Mouse (Mus musculus) ovary, postnatal 10 days (tissue): ENCODE data around the gene Pla2g4c.
"Not testable (repeated sequence)": the region's sequence is repeated elsewhere in the genome, so short reads cannot be mapped to it uniquely, and the experiment has no call there.

Experiments used
- DNase-seq: peaks from one replicate; pipeline ENCODE4 v3.0.0; 2022; ENCODE audit warnings: low spot score

Pla2g4c gene

DNA sequence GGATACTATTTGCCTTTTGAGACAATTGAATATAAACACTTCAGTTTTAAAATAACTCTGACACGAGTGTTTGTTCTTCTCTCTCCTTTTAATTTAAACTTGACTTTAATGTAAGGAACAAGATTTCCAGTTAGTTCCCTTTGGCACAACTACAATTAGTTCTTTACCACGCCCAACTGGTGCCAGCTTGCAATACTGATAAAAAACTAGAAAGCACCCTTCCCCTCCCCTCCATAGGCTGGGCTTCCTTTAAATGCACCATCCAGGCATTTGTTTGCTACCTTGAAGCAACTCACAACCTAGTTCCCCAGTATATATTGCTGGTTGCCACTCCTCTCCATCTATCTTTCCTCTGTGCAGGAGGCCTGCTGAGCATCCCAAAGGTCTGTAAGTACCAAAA, at the start of gene Pla2g4c:
Pla2g4c (plus strand) TSS at position 340 of the 400 bp plus-strand sequence.
- DNase-seq: no peak

DNA sequence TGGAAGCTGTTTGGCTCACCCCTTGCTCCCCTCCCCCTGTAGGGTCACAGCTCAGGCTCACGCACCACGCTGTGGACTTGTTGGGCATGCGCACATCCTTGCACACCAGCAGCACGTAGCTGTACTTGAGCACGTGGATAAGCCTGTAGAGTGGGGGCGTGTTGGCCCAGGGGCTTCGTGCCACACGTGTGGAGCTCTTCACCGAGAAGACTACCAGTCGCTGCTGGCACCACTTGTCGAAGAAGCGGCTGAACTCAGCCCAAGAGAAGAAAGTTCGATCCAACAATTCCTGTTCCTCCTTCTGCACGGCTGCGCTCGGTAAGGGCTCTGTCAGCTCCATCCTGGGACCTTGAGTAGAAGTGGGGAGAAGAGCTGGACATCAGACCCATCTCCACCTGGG, 47.4 kb upstream of the Pla2g4c start, which contains the start of gene Lig1:
Lig1 (plus strand) TSS at position 203 of the 400 bp plus-strand sequence.
- no peak for DNase-seq

DNA sequence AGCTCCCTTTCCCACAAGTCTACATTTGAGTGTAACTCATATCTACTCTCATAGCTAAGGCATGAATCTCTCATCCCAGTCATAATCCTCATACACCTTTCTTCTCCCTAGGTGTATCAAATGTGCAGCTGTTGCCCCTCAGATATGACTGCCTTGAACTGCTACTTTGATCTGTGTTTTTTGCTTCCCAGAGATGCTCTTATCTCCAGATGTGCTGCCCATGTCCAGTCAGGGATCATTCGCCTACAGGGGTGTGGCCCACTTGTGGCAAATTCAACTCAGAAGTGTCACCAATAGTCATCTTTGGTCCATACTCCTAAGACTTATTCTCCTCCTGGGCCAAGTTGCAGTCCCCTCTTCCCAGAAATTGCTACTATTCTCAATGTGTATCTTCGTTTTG, 46.6 kb upstream of the Pla2g4c start:
- no peak for DNase-seq

DNA sequence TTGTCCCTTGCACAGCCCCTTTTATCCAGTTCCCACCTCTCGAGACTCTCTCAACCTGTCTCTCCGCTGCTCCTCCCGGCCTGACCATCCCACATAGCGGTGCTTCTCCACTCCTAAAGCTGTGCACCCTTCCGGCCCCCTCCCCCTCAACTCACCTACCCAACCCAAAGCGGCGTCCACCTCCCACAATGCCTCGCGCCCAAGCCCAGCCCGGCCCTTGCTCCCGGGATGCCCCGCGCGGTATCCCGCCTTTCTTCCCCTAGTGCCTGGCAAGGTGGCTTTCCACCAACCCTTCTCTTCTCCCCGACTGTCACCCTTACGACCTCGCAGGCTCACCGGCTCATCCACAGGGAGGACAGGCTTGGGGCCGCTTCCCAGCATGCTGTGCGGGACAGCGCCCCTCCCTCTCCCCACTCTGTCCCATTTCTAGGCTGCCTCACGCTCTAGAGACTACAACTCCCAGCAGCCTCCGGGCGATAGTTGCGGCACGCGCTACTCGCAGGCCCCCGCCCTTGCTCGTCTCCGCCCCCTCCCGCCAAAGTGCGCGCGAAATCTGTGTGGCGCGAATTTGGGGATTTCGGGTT, 46.1 kb upstream of the Pla2g4c start, which contains the start of gene Zswim9:
Zswim9 (minus strand) TSS at position 414 of the 584 bp plus-strand sequence.
- DNase-seq: peak; percentile 84

DNA sequence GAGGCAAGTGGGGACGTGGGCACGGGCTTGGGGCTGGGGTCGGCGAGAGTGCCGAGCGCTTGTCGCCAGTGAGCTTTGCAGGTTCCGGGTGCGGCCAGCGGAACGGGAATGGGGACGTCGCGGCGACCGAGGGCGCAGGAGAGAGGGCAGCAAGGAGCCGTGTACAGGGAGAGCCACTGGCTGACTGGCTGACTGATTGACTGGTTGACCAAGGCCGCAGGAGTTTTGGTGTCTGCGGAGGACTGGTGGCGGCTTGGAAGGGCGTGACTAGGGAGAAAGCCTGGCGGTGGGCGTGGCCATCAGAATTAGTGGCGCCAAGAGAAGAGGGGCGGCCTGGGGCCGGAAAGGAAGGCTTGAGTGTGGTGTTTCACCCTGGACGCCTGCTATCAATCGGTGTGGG, 45.5 kb upstream of the Pla2g4c start:
- not testable (repeated sequence) for DNase-seq

DNA sequence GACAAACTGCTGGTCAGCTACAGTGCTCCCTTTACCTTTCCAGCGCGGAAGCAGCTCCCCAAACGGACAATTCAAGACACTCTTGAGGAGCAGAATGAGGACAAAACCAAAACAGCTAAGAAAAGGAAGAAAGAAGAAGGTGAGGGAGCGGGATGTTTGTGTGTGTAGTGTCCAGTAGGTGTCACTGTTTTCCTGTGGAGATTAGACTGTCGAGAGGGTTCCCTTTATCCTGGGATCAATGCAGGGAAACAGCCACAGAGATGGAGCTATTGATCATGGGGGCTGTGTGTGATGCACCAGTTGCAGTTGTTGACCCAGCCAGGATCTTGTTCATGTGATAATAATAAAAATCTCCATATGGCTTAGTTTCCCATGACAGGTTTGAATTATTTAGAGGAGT, 35.8 kb upstream of the Pla2g4c start:
- no peak for DNase-seq

DNA sequence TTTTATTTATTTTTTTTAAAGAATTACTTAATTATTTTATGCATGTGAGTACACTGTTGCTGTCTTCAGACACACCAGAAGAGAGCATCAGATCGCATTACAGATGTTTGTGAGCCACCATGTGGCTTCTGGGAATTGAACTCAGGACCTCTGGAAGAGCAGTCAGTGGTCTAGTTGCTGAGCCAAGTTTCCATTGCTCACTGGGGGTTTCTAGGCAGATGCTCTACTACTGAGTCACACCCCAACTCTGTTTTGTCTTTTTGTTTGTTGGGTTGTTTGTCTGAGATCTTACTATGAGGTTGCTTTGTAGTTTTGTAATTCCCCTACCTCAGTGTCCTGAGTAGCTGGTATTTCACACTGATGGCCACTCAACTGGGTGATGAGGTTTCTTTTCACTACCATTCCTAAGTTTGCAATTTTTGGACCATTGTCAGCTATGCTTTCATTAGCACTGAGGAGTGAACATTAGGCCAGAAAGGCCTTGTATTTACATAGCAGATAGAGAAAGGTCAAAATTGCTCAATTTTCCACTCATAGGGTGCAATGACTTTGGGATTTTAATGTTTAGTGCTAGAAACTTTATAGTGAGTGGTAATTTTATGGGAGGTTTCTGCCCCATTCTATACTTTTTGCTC, 34.3 kb upstream of the Pla2g4c start:
- DNase-seq: no peak

DNA sequence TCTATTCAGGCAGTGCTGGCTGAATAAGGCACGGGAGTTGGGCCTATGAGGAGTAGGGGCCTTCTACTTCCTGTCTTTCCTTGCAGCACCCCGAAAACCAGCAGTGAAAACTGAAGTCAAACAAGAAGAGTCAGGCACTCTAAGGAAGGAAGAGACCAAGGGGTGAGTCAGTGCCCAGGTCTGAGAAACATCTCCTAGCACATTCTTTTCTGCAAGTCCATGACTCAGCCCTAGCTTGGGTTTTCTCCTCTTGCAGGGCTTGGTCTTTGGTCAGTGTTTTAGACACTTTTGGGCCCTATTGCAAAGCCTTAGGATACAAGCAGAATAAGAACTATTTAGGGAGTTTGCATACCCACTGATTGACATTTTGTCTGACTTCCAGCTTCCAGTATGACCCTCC, 33.1 kb upstream of the Pla2g4c start:
- no peak for DNase-seq

DNA sequence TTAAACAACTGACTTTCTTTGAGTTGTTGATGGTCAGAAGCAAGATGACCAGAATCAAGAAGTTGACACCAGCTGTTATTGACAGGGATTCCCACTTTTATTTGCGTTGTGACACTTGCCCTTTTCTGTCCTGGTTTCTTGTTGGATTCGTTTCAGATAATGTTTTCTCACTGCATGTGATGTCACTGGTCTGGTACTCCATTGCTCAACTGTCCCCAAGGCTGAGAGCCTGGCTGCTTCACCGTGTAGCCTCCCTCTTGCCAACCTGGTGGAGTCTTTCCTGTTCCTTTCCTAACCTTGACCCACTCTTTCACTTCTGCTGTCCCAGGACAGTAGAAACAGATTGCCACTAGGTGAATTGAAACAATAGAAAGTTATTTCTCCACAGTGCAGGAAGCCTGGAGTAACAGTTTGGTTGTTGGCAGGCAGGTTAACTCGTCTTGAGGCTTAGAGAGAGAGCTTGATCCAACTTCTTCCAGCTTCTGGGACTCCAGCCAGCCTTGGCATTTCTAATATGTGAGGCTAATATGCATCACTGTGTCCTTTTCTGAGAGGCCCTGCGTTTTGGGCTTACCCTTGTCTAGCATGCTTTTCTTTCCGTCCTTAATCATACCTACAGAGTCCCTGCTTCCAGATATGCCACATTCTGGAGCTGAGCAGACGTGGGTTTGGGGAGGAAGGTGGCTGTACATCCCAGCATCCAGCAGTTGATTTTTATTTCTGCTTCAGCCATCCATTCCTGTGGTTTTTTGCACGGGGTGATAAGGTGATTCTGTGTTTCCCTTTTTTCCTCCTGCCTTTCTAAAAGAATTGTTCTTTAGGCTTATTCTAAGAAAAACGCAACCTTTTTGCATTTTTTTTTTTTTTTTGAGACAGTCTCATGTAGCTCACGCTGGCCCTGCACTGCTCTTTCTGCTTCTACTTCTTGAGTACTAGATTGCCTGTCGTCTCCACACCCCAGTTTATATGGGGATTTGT, 30.3 kb upstream of the Pla2g4c start:
- DNase-seq: no peak

DNA sequence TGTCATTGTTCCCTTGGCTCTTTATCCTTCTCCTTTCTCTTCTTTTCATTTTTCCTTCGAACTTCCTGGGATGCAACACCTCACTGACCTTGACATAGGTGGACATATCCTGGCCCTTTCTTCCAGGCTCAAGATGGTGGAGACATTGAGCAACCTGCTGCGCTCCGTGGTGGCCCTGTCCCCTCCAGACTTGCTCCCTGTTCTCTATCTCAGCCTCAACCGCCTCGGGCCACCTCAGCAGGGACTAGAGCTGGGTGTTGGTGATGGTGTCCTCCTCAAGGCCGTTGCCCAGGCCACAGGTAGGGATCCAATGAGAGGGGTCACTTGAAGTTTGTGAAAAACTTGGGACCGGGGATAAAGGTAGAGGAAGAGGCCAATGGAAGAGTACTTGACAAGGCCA, 29.2 kb upstream of the Pla2g4c start:
- DNase-seq: no peak

DNA sequence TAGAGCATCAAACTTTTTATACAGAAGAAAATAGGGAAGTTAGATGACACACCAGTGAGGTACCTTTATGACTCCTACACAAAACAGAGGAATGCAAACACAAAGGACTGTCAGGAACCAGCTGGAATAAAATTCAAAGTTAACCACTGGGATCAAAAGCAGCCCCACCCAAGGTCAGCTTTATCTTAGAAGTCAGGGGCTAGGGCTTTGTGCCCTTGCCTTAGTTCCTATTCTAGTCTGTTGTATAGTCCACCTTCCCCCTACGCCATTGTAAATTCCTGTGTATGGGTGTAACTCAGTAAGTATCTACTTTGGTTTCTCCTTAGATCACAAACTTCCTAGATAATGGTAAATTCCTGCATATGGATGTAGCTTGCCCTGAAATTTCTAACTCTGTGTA, 26.8 kb upstream of the Pla2g4c start:
- DNase-seq: no peak

DNA sequence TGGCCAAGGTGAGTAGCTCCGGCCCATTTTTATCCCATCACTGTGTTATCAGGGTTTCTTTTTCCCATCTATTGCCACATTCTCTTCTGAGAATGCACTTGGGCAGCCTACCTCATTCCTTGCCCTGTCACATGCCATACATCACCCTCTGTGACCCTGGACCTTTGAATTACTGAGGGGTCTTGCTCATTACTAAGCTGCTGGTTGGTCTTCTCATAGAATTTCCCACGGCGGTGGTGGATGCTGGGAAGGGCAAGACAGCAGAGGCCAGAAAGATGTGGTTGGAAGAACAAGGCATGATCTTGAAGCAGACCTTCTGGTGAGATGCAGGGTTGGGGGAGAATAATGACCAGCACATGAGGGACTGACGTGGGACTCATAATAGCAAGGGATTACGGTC, 25.6 kb upstream of the Pla2g4c start:
- DNase-seq: no peak

DNA sequence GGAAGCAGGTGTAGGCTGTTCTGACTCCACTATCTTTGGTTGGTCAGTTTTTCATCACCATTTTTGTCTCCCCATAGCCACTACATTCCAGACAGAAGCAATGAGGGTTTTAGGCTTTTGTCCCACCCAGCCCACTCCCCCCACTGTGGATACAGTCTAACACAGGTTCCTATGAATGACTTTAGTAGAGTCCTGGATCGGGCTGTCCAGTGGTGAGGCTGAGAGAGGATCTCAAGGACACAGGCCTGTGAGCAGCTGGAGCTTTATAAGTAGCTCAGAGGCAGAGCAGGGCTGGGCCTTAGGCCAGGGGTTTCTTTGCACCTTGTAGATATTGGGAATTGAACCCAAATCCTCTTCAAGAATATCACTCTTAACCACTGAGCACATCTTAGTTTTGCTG, 22.8 kb upstream of the Pla2g4c start:
- no peak for DNase-seq

DNA sequence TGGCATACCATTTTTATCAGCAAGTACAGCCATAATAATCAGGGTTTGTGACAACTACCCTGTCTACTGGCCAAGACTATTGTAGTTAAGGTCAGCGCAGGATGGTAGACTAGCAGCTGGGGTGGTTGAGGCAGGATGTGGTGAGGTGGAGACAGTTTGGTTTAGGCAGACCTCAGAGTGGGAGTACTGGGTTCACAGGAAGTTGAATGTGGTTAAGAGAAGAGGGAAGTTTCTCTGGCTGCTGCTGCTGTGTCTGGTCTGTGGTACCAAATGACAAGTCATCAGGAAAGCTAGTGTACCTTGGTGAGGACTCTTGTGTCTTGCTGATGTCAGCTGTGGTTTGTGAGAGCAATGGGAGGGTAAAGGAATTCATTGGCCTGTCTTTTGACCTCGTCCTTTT, 21.7 kb upstream of the Pla2g4c start:
- no peak for DNase-seq

DNA sequence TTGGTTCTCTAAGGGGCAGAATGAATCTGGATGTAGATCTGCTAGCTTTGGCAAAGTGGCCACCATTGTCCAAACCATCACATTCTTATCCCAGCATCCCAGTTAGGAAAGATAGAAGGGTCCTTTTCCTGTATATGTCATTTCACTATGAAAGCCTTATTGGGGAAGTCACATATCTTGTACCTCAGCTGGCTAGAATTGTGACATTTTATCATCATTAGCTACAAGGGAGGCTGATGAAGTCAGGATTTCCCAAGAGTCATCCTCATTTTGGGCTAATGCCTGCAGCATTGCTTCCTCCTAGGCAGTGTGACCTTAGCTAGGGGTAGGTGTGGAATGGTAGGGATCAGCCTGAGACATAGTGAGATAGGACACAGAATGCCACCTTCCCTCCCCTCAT, 21.1 kb upstream of the Pla2g4c start:
- no peak for DNase-seq

DNA sequence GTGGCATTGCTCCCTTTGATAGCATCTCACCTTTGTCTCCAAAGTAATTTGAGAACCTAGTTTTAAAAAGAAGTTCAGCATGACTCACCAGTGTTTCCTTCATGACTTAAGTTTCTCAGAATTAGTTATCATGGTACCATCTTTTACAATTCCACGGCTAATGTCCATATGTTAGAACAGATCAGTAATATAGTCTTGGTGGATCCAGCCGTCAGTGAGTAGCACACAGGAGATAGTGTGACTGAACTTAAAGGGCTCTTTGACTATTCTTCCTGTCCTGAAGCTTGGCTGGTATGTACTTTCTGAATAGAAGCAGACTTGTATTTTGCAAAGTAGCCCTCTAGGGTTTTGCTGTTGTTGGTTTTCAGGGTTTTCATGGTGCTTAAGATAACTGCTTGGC, 15.0 kb upstream of the Pla2g4c start:
- DNase-seq: no peak

DNA sequence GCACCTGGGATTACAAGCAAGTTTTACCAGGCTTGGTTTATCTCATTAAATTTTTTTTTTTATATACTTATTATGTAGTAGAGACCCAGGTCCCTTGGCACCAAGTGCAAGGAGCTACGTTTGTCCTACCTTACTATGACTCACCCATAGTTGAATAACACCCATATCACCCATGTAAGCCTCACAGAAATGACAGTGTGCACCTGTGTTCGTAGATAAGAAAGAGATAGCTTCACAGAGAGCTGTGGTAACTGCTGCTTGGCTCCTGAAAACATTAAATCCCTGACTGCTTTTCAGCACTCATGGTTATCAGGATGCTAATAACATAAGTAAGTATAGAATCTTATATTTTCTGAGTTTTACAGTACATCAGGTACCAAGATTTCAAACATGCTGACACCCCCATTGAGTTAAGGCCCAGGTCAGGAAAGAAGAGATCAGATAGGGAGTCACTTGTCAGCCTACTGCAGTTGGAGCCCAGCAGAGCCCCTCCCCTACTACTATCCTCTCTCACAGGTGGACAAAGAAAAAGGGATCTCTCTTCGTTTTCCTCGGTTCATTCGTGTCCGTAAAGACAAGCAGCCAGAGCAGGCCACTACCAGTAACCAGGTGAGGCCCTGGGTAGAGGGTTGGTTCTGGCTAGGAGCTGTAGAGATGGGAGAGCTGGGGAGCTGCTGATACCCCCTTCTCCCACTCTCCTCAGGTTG, 13.8 kb upstream of the Pla2g4c start:
- DNase-seq: no peak

DNA sequence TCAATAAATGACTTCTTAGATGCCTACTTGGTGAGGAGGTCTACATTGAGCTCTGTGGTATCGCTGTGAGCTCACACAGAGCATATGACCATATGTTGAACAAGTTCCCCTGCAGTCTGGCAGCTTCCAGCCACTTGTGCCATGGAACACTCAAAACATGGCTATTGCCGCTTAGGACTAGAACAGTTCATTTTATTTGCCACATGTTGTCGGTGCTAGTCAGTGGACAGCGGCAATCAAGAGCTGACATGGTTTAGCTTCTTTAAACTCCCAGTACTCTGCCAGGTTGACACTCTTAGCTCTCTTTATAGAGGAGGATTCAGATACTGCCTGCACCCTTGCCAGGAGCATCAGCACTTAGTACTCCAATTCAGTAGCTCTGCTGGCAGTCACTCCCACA, 13.1 kb upstream of the Pla2g4c start:
- DNase-seq: no peak

DNA sequence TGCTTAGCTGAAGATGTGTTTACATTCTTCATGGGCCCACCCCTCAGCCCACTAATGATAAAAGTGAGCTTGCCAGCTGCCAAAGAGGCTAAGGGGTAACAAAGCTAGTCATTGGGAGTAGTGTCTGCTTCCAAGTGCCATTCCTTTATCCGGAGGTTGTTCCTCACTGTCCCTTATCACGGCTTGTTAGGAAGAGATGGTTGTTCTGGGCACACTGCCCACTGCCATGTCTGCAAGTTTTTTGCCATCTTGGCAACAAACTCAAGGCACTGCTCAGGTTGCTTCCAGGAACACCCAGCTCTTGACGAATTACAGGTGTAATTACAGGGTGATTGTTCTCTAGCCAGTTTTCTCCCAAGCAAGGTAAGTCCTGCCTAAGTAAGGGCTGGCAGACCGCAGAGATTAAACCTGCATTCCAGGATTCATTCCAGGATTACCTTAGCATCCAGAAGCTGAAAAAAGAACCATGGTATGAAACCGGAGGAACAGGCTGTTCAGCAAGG, 10.3 kb upstream of the Pla2g4c start:
- no peak for DNase-seq

DNA sequence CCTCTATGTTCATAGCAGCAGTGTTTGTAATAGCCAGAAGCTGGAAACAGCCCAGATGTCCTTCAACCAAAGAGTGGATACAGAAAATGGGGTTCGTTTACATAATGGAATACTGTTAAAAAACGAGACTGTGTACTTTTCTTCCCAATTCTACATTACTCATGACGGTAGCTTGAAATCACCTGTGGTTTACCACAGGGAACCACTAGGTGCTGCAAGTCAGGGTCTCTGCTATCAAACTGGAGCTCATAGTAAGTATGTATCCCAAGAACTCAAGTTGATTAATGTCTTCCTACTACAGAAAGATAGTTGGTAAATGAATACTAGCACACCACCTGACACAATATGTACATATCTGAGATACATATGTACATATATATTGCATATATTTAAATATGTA, 3.0 kb upstream of the Pla2g4c start:
- DNase-seq: no peak

DNA sequence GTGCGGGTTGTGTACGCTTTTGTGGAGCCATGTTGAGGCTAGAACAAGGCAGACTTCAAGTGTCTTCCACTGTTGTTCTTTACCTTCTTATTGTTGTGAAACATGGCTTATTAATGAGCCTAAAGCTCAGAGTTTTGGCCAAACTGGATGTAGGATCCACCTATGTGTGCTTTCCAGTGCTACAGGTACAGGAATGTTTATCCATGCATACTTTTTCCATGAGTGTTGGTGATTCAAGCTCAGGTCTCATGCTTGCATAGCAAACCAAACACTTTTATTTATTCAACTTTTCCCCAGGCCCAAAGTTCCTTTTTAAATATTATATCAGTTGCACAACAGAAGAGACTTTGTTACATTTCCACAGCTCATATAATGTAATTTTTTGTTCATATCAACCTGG, 6.1 kb downstream of the Pla2g4c start:
- no peak for DNase-seq

DNA sequence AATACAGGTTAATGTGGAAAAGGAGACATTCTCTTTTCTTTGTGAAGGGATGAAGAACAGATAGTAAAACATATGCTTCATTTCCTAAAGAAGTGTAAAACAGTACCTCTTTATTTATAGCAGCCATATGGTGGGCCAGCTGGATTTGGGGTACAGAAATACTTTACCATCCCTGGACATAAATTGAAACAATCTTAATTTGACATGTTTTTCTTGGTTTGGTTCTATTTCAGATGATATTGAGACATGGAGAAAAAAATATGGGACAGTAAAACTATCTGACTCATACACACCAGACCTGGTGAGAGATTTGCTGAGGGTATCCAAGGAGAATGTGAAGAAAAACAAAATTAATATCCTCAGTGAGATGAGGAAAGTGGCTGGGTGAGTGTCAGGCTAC, 31.5 kb downstream of the Pla2g4c start:
- no peak for DNase-seq
